Comparison of ENCODE assay signal across 14 mouse cellular contexts in the genomic region with DNA sequence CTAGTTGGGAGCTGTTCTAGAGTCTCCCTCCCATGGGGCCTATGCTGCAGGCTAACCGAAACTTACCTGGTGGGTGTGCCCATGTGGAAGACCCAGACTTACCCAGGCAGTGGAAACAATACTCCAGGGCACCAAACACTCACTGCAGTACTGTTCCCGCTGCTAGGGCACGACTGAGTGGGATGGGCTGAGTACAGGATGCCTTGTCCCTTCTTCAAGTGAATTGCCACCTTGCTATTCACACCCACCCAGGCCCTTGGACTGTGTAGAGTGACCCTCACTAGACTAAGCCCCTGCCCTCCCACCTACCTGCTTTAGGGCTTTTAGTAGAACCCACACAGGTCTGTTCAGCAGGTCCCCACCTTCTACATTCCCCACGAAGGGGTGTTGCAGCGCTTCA.
A peak's percentile ranks its signal among the peaks of the same experiment; 100 is the strongest.
DNase-seq lines count a peak whose midpoint lies in the region; ATAC-seq and TF ChIP-seq lines count a peak whose summit lies in the region.
"Had no signal": no experiment of that assay in that cellular context is flagged by ENCODE, and none has a peak within 500 bp of the region (broad histone marks: within the 10 kb centered on the region; RNA-seq: fewer than 3 reads in every experiment).

No protein-coding gene starts in this region.

- TF ChIP-seq CTCF in lung, embryonic 14.5 days (IDR thresholded peaks at IDR 0.05; ENCODE audit: low read depth), result no peak

- intact Hi-C loops in heart, postnatal 14 days (cut with DNase I), result no loop called here

- H3K27ac ChIP-seq in heart, embryonic 11.5 days (ENCODE audit: low read depth, low read length), result peak overlapping the region; percentile 88
- H3K27ac ChIP-seq in lung, embryonic 14.5 days (ENCODE audit: low read depth), result peak overlapping the region; percentile 79
- H3K27ac ChIP-seq in intestine, embryonic 15.5 days, result no peak overlapping the region
- peak overlapping the region; percentile 12; the same call in 1 of the 2 replicates for H3K27ac ChIP-seq in stomach, embryonic 15.5 days
- H3K27ac ChIP-seq: layer of hippocampus, adult 2 months had no signal

- peak overlapping the region; percentile 62 for H3K4me2 ChIP-seq in heart, embryonic 11.5 days
- H3K4me2 ChIP-seq in lung, embryonic 14.5 days, result peak overlapping the region; percentile 59
- peak overlapping the region; percentile 28 for H3K4me2 ChIP-seq in intestine, embryonic 15.5 days (replicated peaks)
- H3K4me2 ChIP-seq in stomach, embryonic 15.5 days, result peak overlapping the region; percentile 42
- H3K4me2 ChIP-seq: midbrain, embryonic 11.5 days had no signal

- peak overlapping the region; percentile 37 for H3K4me3 ChIP-seq in heart, embryonic 11.5 days (ENCODE audit: low read depth, low read length)
- H3K4me3 ChIP-seq in lung, embryonic 14.5 days (ENCODE audit: low read depth, low read length), result peak overlapping the region; percentile 57
- no peak overlapping the region for H3K4me3 ChIP-seq in intestine, embryonic 15.5 days (replicated peaks)
- peak overlapping the region; percentile 23 for H3K4me3 ChIP-seq in stomach, embryonic 15.5 days (replicated peaks)
- H3K4me3 ChIP-seq: layer of hippocampus, adult 2 months had no signal

- peak overlapping the region; percentile 72 for H3K9ac ChIP-seq in heart, embryonic 11.5 days (ENCODE audit: low read depth, low read length)
- peak overlapping the region; percentile 48 for H3K9ac ChIP-seq in lung, embryonic 14.5 days
- no peak overlapping the region for H3K9ac ChIP-seq in intestine, embryonic 15.5 days
- H3K9ac ChIP-seq in stomach, embryonic 15.5 days, result no peak overlapping the region

- no peak for DNase-seq in heart, postnatal 14 days
- no peak for DNase-seq in lung, embryonic 14.5 days
- DNase-seq in lung, postnatal 14 days, result no peak
- no peak for DNase-seq in spleen, adult 12 weeks (ENCODE audit: low spot score)
- DNase-seq in Muller cell, postnatal 12 days (ENCODE audit: inconsistent ontology term), result no peak
- DNase-seq: adrenal gland, postnatal 25 days; gastrocnemius, postnatal 36 days; lung, adult 18-20 months had no signal

- H3K4me1 ChIP-seq in heart, embryonic 11.5 days (ENCODE audit: control insufficient read depth, insufficient read depth, low read length), result no peaks in the 10 kb centered on the region; the same call in 1 of the 2 replicates
- H3K4me1 ChIP-seq in lung, embryonic 14.5 days (ENCODE audit: insufficient read depth), result 0 out of 2 replicates have a peak, but pooled peaks cover 3% of the 10 kb centered on the region
- H3K4me1 ChIP-seq in intestine, embryonic 15.5 days (replicated peaks), result 0 out of 2 replicates have a peak, but pooled peaks cover 2% of the 10 kb centered on the region
- peaks cover 6% of the 10 kb centered on the region; the same call in 1 of the 2 replicates for H3K4me1 ChIP-seq in stomach, embryonic 15.5 days

- H3K27me3 ChIP-seq in heart, embryonic 11.5 days (ENCODE audit: control insufficient read depth, insufficient read depth, low read length), result no peaks in the 10 kb centered on the region
- H3K27me3 ChIP-seq in lung, embryonic 14.5 days (ENCODE audit: insufficient read depth, low read length), result no peaks in the 10 kb centered on the region
- 0 out of 2 replicates have a peak, but pooled peaks cover 2% of the 10 kb centered on the region for H3K27me3 ChIP-seq in intestine, embryonic 15.5 days (replicated peaks)
- H3K27me3 ChIP-seq in stomach, embryonic 15.5 days (replicated peaks), result no peaks in the 10 kb centered on the region

- H3K36me3 ChIP-seq in heart, embryonic 11.5 days (ENCODE audit: control insufficient read depth, insufficient read depth, low read length), result 0 out of 2 replicates have a peak, but pooled peaks cover 4% of the 10 kb centered on the region
- H3K36me3 ChIP-seq in lung, embryonic 14.5 days (ENCODE audit: insufficient read depth), result peaks cover 14% of the 10 kb centered on the region; the same call in 1 of the 2 replicates
- no peaks in the 10 kb centered on the region for H3K36me3 ChIP-seq in intestine, embryonic 15.5 days
- no peaks in the 10 kb centered on the region for H3K36me3 ChIP-seq in stomach, embryonic 15.5 days

- H3K9me3 ChIP-seq in heart, embryonic 11.5 days (replicated peaks; ENCODE audit: control insufficient read depth, low read length), result no peaks in the 10 kb centered on the region
- H3K9me3 ChIP-seq in lung, embryonic 14.5 days (ENCODE audit: low read depth, low read length), result no peaks in the 10 kb centered on the region
- H3K9me3 ChIP-seq in intestine, embryonic 15.5 days, result no peaks in the 10 kb centered on the region
- H3K9me3 ChIP-seq in stomach, embryonic 15.5 days, result no peaks in the 10 kb centered on the region
- H3K9me3 ChIP-seq: G1E had no signal

- no peak for ATAC-seq in heart, embryonic 11.5 days (replicated peaks; ENCODE audit: insufficient number of reproducible peaks, low FRiP score, low TSS enrichment)
- ATAC-seq in lung, embryonic 14.5 days (ENCODE audit: insufficient read depth), result no peak
- ATAC-seq in intestine, embryonic 15.5 days, result no peak
- no peak for ATAC-seq in stomach, embryonic 15.5 days (ENCODE audit: insufficient read depth, low FRiP score, low read depth)

- WGBS in heart, embryonic 11.5 days (ENCODE audit: insufficient replicate concordance), result 39% methylated on average over 5 of the region's 5 CpGs
- 42% methylated on average over 5 of the region's 5 CpGs for WGBS in lung, embryonic 14.5 days
- WGBS in intestine, embryonic 15.5 days, result 51% methylated on average over 5 of the region's 5 CpGs
- 53% methylated on average over 5 of the region's 5 CpGs for WGBS in stomach, embryonic 15.5 days

Comparison
In these comparisons a context has a peak if more than half of its experiments do, and no peak if none do; other contexts are left out.
1. H3K9ac ChIP-seq: peak in heart, embryonic 11.5 days (single experiment) and lung, embryonic 14.5 days (single experiment); none in intestine, embryonic 15.5 days (single experiment) and stomach, embryonic 15.5 days (single experiment).
2. Peak in every context shown above with its lines, with median percentiles within 50 percentile points of each other: H3K4me2 ChIP-seq.